Mouse (Mus musculus): ENCODE measurements around the gene Trmt112. TPM values are rescaled to one million over a fixed set of nuclear protein-coding genes. Genes with fewer than 3 reads are reported as not detected.

Trmt112 gene
- 61.4 and 74.9 TPM in 2 replicates for polyA plus RNA-seq (2011; ENCODE audit: insufficient read length, low read depth, missing spikeins)

DNA sequence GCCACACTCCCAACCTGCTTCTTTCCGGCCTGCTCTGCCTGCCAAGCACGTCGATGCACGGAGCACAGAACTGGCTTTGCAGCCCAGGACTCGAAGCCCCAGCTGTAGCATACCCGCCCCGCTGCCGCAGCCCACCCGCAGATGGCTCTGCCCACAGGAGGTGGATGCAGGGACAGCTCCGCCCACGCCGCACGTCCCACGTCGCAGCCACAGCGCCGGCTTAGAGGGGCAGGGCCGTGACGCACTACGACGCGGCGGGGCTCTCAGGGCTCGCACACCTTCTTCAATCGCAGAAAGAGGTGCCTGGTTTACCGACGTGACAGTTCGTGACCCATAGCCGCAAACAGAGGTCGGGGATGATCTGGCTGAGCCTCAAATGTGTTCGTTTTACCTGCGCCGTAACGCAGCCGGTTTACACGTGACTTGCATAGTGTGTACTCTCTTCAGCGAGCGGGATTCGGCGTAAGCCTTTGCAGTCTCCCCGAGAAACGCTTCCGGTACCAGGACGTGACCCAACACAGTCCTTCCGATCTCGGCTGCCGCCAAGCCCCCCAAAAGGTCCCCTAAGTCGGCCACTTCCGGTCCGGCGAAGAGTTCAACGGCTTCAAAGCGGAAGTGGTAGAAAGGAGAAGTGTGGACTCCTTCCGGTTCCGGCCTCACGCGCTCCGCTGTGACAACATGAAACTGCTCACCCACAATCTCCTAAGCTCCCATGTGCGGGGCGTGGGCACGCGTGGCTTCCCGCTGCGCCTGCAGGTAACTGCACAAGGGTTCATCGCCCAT, at the start of gene Trmt112, which contains the start of gene Prdx5:
Gene Trmt112, plus strand, starts transcription at position 192 of the 783 bp plus-strand sequence.
Gene Prdx5, minus strand, starts transcription at position 600 of the 783 bp plus-strand sequence.
- TF ChIP-seq POLR2A (IDR thresholded peaks at IDR 0.05; ENCODE audit: low read depth, low read length) = peak; percentile 94
- TF ChIP-seq CTCF (IDR thresholded peaks at IDR 0.05; ENCODE audit: borderline replicate concordance, insufficient read depth, low read length) = no peak
- peak within 1 kb of the TSS; percentile 96 for H3K27ac ChIP-seq (ENCODE audit: insufficient read depth, low read length)
- H3K4me1 ChIP-seq (ENCODE audit: control insufficient read depth, insufficient read depth, low read length) = no peaks in the 10 kb centered on the region; the same call in 1 of the 2 replicates
- H3K4me3 ChIP-seq (ENCODE audit: insufficient read depth, low read length) = peak within 1 kb of the TSS; percentile 67

DNA sequence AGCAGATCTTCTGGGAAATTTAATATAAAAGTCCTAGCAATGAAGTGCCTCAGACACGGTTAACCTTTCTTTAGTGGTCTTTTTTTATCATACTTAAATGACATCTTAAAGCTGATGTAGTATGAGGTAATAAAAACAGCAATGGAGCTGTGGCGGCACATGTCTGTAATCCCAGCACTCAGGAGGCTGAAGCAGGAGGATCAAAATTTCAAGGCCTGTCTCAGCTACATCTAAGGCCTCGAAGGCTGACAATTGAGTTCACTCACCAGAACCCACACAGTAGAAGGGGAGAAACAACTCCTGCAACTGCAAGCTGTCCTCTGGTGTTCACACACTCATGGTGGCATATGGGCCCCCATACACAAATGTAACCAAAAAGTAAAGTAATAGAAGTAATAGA, 49.5 kb upstream of the Trmt112 start:
- no peak overlapping the region for H3K4me3 ChIP-seq (ENCODE audit: insufficient read depth, low read length)
- TF ChIP-seq CTCF (IDR thresholded peaks at IDR 0.05; ENCODE audit: borderline replicate concordance, insufficient read depth, low read length) (no peak), POLR2A (IDR thresholded peaks at IDR 0.05; ENCODE audit: low read depth, low read length) (no peak)
- H3K27ac ChIP-seq (ENCODE audit: insufficient read depth, low read length) = no peak overlapping the region
- 0 out of 2 replicates have a peak, but pooled peaks cover 2% of the 10 kb centered on the region for H3K4me1 ChIP-seq (ENCODE audit: control insufficient read depth, insufficient read depth, low read length)

DNA sequence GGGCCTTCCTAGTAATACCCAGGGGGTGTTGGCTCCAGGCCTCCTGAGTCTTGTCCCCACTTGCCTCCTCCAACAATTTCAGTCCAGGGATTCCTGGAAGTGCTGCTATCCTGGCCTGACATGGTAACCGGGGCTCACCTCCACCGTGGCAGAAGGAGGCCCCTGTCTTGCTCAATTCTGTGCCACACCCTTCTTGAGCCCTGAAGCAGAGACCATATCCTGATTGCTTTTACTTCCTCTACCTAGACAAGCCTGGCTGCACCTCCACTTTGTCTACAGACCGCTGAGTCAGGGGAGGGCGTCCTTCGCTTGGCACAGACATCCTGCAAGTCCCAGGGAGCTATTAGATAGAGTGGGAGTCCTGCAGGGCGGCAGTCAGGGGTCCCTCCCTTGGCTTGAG, 48.8 kb upstream of the Trmt112 start:
- H3K4me1 ChIP-seq (ENCODE audit: control insufficient read depth, insufficient read depth, low read length) = no peaks in the 10 kb centered on the region
- no peak overlapping the region for H3K4me3 ChIP-seq (ENCODE audit: insufficient read depth, low read length)
- H3K27ac ChIP-seq (ENCODE audit: insufficient read depth, low read length) = no peak overlapping the region
- no peak for TF ChIP-seq CTCF (IDR thresholded peaks at IDR 0.05; ENCODE audit: borderline replicate concordance, insufficient read depth, low read length)
- no peak for TF ChIP-seq POLR2A (IDR thresholded peaks at IDR 0.05; ENCODE audit: low read depth, low read length)

DNA sequence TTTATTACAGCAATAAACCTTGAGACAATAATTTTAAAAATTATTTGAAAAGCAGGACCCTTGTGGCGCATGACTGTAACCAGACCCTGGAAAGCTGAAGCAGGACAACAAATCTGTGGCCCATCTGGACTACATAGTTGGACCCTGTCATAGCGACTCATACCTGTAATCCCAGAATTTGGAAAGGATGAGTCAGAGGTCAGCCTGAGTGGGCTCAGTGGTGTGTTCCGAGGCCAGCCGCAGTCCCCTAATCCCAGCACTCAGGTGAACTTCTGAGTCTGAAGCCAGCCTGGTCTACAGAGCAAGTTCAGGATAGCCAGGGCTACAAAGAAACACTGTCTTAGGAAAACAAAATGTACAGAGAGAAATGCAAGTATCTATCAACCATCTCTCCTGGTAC, 48.0 kb upstream of the Trmt112 start:
- Histone ChIP-seq H3K4me1 (ENCODE audit: control insufficient read depth, insufficient read depth, low read length) (no peaks in the 10 kb centered on the region), H3K4me3 (ENCODE audit: insufficient read depth, low read length) (no peak overlapping the region), H3K27ac (ENCODE audit: insufficient read depth, low read length) (no peak overlapping the region)
- no peak for TF ChIP-seq CTCF (IDR thresholded peaks at IDR 0.05; ENCODE audit: borderline replicate concordance, insufficient read depth, low read length)
- no peak for TF ChIP-seq POLR2A (IDR thresholded peaks at IDR 0.05; ENCODE audit: low read depth, low read length)

DNA sequence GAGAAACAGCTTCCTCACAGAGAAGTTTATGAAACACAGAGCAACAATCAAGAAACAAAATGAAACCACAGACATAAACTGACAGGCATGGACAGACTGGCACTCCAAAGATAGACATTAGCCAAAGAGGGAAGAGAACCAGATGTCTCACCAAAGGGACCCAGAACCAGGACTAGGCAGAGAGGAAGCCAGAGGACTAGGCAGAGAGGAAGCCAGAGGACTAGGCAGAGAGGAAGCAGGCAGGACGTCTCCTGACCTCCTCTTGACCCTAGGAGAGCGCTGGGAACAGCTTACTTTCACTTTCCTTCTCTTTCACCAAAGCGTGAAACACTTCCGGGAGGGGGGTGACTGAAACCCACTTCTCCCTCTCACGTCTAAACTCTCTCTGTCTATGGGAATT, 40.1 kb upstream of the Trmt112 start:
- Histone ChIP-seq H3K4me3 (ENCODE audit: insufficient read depth, low read length) (peak overlapping the region; percentile 25; the same call in 1 of the 2 replicates), H3K4me1 (ENCODE audit: control insufficient read depth, insufficient read depth, low read length) (0 out of 2 replicates have a peak, but pooled peaks cover 3% of the 10 kb centered on the region), H3K27ac (ENCODE audit: insufficient read depth, low read length) (peak overlapping the region; percentile 58; the same call in 1 of the 2 replicates)
- TF ChIP-seq POLR2A (IDR thresholded peaks at IDR 0.05; ENCODE audit: low read depth, low read length) (no peak; the same call in none of the 2 replicates), CTCF (IDR thresholded peaks at IDR 0.05; ENCODE audit: borderline replicate concordance, insufficient read depth, low read length) (no peak)

DNA sequence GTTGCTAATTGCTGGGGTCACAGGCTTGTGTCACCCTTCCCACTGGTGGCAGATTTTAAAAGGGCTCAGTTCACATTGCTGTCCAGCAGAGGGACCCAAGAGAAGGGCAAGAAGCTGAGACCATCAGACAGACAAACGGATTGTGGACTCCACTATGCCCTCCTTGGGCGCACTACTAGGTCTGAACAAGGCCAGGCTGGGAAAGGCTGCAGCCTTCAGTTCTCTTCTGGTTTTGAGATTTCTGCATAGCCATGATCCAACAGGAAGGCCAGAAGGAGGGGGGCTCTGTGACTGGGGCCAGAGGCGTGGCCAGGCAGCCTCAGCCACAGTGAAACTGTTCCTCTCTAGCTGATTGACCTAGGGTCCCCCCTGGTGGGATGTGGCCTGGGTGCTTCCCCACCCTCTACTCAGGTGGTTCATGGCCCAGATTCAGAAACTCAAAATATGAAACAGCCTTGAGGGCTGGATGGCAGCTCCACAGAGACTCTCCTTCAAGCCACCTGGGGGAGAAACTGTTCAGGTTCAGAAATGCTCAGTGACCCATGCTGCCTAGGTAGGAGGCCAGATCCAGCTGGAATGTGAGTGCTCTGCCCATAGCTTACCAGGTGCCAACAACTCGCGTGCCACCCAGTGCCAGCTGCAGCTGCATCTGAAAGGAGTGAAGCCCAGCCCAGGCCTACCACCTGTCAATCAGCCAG, 37.8 kb upstream of the Trmt112 start:
- H3K27ac ChIP-seq (ENCODE audit: insufficient read depth, low read length) = no peak overlapping the region
- peaks cover 5% of the 10 kb centered on the region; the same call in 1 of the 2 replicates for H3K4me1 ChIP-seq (ENCODE audit: control insufficient read depth, insufficient read depth, low read length)
- H3K4me3 ChIP-seq (ENCODE audit: insufficient read depth, low read length) = no peak overlapping the region
- TF ChIP-seq POLR2A (IDR thresholded peaks at IDR 0.05; ENCODE audit: low read depth, low read length) (no peak), CTCF (IDR thresholded peaks at IDR 0.05; ENCODE audit: borderline replicate concordance, insufficient read depth, low read length) (peak; percentile 18; the same call in 1 of the 2 replicates)

DNA sequence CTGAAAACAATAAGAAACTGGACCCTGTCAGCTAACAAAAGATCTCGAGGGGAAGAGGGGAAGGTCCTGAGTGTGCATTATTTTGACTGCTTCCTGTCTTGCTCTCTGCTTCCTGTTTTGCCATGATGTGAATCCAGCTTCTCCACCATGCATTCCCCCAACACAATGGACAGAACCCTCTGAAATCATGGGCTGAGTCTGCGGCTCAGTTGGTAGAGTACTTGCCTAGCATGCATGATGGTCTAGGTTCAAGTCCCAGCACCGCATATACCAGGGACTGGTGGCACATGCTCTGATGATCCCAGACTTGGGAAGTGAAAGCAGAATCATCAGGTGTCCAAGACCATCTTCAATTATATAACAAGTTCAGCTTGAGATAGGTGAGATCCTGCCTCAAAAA, 36.8 kb upstream of the Trmt112 start:
- H3K27ac ChIP-seq (ENCODE audit: insufficient read depth, low read length) = no peak overlapping the region
- no peak overlapping the region for H3K4me3 ChIP-seq (ENCODE audit: insufficient read depth, low read length)
- TF ChIP-seq CTCF (IDR thresholded peaks at IDR 0.05; ENCODE audit: borderline replicate concordance, insufficient read depth, low read length) = no peak
- no peak for TF ChIP-seq POLR2A (IDR thresholded peaks at IDR 0.05; ENCODE audit: low read depth, low read length)
- peaks cover 10% of the 10 kb centered on the region for H3K4me1 ChIP-seq (ENCODE audit: control insufficient read depth, insufficient read depth, low read length)

DNA sequence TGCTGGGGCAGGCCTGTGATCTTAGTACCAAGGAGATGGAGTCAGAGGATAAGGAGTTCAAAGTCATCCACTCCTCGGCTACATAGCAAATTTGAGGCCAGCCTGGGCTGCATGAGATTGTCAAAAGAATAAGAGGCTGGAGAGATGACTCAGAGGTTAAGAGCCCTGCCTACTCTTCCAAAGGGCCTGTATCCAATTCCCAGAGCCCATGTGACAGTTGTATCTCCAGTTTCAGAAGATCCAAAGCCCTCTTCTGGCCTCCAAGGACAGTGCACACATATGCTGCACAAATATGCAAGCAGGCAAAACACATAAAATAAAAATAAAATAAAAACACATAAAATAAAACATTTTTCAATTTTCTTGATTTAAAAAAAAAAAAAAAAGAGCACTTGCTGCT, 35.2 kb upstream of the Trmt112 start:
- no peak for TF ChIP-seq CTCF (IDR thresholded peaks at IDR 0.05; ENCODE audit: borderline replicate concordance, insufficient read depth, low read length)
- TF ChIP-seq POLR2A (IDR thresholded peaks at IDR 0.05; ENCODE audit: low read depth, low read length) = no peak
- H3K27ac ChIP-seq (ENCODE audit: insufficient read depth, low read length) = no peak overlapping the region
- no peak overlapping the region for H3K4me3 ChIP-seq (ENCODE audit: insufficient read depth, low read length)
- H3K4me1 ChIP-seq (ENCODE audit: control insufficient read depth, insufficient read depth, low read length) = peaks cover 10% of the 10 kb centered on the region

DNA sequence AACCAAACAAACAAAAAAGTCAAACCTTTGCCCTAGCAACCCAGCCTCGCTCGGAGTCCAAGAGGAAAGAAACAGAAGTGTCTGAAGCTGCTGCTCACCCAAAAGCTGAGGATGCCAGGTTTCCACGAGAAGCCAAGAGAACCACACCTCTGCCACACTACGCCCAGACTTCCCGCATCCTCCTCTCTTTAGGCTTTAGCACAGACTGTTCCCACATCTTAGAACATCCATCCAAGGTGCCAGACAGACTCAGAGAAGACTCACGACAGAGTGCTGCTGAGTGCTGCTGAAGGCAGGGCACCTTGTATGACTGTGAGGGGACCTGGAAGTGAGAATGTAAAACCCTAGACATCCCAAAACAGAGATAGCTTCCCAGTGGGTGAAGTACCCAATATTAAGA, 33.7 kb upstream of the Trmt112 start:
- Histone ChIP-seq H3K4me1 (ENCODE audit: control insufficient read depth, insufficient read depth, low read length) (peaks cover 10% of the 10 kb centered on the region), H3K27ac (ENCODE audit: insufficient read depth, low read length) (no peak overlapping the region), H3K4me3 (ENCODE audit: insufficient read depth, low read length) (no peak overlapping the region)
- no peak for TF ChIP-seq CTCF (IDR thresholded peaks at IDR 0.05; ENCODE audit: borderline replicate concordance, insufficient read depth, low read length)
- no peak for TF ChIP-seq POLR2A (IDR thresholded peaks at IDR 0.05; ENCODE audit: low read depth, low read length)

Data from embryonic fibroblast, embryonic 13.5 days (primary cell).